Mouse (Mus musculus): Measurements from ENCODE around the gene Snrpd3. TPM values are rescaled to one million over a fixed set of nuclear protein-coding genes. Genes with fewer than 3 reads are reported as not detected.
"Not testable (repeated sequence)": the region's sequence is repeated elsewhere in the genome, so short reads cannot be mapped to it uniquely, and the experiment has no call there.

The Snrpd3 gene
- polyA plus RNA-seq, 1 experiment = 43.7 TPM

DNA sequence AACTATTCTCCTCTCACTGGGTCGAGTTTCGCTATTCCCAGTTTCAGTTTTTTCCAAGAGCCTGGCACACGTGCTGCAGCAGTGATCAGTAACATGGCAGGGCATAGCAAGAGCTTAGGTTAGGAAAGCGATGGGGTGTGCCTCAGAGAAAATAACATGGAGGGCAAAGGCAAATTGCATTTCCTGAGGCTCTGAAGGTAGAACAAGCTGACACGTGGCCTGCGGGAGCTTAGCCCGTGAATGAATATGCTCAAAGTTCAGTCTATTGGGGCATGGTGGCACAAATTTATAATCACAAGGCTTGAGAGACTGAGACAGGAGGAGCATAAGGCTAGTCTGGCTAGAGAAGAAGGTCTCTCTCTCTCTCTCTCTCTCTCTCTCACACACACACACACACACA is 4.6 kb upstream of the Snrpd3 start:
- TF ChIP-seq CTCF (IDR thresholded peaks at IDR 0.05; ENCODE audit: extremely low read depth, insufficient read depth, low read length) = no peak
- TF ChIP-seq POLR2A (IDR thresholded peaks at IDR 0.05; ENCODE audit: extremely low read depth, insufficient read depth, low read length) = no peak
- Histone ChIP-seq H3K4me3 (ENCODE audit: insufficient read depth, low read length) (no peak overlapping the region), H3K27ac (ENCODE audit: insufficient read depth, low read length) (no peak overlapping the region), H3K4me1 (ENCODE audit: control insufficient read depth, insufficient read depth, low read length) (peaks cover 7% of the 10 kb centered on the region; the same call in 1 of the 2 replicates)

DNA sequence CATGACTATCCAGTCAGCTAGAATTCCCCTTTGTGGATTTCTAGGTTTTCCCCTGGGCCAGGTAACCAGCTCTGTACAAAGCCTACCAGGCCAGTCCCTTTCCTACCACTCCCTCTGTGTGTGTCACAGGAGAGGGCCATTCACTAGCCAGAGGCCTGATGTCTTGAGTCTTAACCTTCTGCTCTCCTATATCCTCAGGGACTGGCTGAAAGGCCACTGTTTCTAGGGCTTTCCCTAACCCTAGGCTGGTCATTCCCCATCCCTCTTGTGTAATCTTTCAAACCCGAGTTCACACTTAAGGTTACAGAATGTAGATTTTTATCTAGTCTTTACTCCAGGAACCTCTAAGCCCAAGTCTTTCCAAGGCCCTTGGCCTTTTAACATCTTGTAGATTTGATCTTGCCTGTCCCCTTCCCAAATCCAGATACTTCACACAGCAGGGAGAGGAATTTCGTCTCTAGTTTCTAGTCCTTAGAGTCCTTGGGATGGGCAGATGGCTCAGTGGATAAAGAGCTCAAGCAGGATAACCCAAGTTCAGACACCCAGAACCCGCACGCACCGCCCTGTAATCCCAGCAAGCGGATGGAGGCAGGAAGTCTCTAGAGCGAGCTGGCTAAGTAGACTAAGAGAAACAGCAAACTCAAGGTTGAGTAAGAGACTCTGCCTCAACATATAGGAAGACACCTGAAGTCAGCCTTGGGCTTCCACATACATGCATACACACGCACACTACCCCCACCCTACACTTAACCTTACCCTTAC is 3.9 kb upstream of the Snrpd3 start:
- Histone ChIP-seq H3K4me1 (ENCODE audit: control insufficient read depth, insufficient read depth, low read length) (peaks cover 7% of the 10 kb centered on the region; the same call in 1 of the 2 replicates), H3K4me3 (ENCODE audit: insufficient read depth, low read length) (no peak overlapping the region), H3K27ac (ENCODE audit: insufficient read depth, low read length) (no peak overlapping the region)
- TF ChIP-seq CTCF (IDR thresholded peaks at IDR 0.05; ENCODE audit: extremely low read depth, insufficient read depth, low read length) = no peak
- TF ChIP-seq POLR2A (IDR thresholded peaks at IDR 0.05; ENCODE audit: extremely low read depth, insufficient read depth, low read length) = no peak

DNA sequence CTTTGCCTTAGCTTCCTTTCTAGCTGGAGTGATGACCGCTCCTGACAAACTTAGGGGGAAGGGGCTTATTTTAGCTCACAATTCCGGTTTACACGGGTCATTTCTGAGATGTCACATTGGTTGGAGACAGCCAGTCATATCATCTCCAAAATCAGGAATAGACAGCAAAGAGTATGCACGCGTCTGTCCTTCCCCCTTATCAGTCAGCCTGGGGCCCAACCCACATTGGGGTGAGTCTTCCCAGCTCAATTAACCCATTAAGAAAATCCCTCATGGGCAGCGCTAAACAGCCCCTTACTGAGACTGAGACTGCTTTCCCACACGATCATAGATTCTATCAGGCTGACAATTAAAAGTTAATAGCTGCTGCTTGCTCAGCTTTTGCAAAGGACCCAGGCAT is 3.0 kb upstream of the Snrpd3 start:
- H3K4me3 ChIP-seq (ENCODE audit: insufficient read depth, low read length) = no peak overlapping the region
- peaks cover 9% of the 10 kb centered on the region; the same call in 1 of the 2 replicates for H3K4me1 ChIP-seq (ENCODE audit: control insufficient read depth, insufficient read depth, low read length)
- no peak overlapping the region for H3K27ac ChIP-seq (ENCODE audit: insufficient read depth, low read length)
- no peak for TF ChIP-seq POLR2A (IDR thresholded peaks at IDR 0.05; ENCODE audit: extremely low read depth, insufficient read depth, low read length)
- TF ChIP-seq CTCF (IDR thresholded peaks at IDR 0.05; ENCODE audit: extremely low read depth, insufficient read depth, low read length) = no peak

DNA sequence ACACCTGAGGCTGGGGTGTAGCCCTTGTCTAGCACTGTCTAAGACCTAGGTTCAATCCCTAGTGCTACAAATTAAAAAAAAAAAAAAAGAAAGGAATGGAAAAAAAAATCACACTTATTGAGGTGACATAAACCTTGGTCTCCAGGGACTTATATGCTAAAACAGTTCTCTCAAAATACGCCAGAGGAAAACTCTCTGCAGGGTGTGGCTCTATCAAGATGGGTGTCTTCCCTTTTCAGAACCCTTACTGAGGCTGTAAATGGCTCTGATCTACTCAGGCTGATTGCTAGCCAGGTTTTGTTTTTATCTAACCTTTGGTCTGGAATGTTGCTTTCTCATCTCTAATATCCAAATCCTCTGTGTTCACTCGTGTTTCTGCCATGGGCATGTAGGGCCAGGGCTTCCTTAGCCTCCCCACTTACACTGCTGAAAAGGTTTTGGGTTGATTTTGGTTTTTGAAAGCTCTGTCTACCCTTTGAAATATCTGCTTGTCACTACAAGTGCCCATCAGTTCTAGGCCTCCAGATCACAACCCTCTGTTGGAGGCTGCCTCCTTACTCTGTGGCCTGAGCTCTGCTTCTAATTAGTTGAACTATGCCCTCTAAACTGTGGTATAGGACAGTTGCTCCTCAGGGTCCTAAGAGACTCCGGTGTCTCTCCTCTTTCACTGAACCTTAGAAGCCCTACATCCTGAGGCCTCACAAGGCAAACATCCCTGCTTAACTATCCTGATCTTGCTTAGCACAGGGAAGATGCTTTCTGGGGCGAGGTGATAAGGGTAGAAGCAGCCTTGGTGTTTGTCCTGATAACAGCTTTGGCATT is 1.9 kb upstream of the Snrpd3 start:
- Histone ChIP-seq H3K4me1 (ENCODE audit: control insufficient read depth, insufficient read depth, low read length) (peaks cover 9% of the 10 kb centered on the region; the same call in 1 of the 2 replicates), H3K27ac (ENCODE audit: insufficient read depth, low read length) (no peak overlapping the region), H3K4me3 (ENCODE audit: insufficient read depth, low read length) (no peak overlapping the region; the same call in 1 of the 2 replicates)
- TF ChIP-seq CTCF (IDR thresholded peaks at IDR 0.05; ENCODE audit: extremely low read depth, insufficient read depth, low read length) (no peak), POLR2A (IDR thresholded peaks at IDR 0.05; ENCODE audit: extremely low read depth, insufficient read depth, low read length) (no peak)

DNA sequence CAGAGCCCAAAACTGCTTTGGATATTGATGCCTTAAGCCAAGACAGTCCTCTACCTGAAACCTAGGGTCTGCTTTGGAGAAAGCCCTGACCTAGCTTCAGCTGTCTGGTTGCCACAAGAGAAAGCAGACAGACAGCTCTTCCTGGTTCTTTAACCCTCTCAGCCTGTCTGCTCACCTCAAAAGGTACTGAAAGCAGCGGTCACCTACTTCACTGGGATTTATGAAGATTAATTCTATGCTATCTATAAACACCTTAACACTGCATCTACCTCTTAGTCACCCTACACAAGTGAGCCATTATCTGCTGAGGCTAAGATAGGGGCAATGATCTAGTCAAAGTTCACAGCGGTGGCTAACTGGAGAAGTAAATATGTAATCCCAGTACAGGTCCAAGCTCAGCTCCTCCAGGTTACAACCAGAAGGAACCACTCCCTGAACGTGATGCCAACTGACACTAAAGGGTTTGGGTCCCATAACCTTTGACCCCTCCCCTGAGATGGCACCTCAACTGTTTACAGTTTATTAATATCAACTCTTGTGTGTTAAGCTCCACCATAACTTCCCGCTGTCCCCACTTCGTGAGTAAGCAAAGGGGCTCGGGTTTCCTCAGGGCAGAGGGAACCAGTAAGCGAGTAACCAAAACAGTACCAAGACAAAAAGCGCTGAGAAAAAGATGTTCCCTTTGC is 1.2 kb upstream of the Snrpd3 start:
- no peak for TF ChIP-seq POLR2A (IDR thresholded peaks at IDR 0.05; ENCODE audit: extremely low read depth, insufficient read depth, low read length)
- TF ChIP-seq CTCF (IDR thresholded peaks at IDR 0.05; ENCODE audit: extremely low read depth, insufficient read depth, low read length) = no peak
- Histone ChIP-seq H3K4me3 (ENCODE audit: insufficient read depth, low read length) (peak overlapping the region; percentile 81), H3K27ac (ENCODE audit: insufficient read depth, low read length) (no peak overlapping the region), H3K4me1 (ENCODE audit: control insufficient read depth, insufficient read depth, low read length) (peaks cover 9% of the 10 kb centered on the region; the same call in 1 of the 2 replicates)

DNA sequence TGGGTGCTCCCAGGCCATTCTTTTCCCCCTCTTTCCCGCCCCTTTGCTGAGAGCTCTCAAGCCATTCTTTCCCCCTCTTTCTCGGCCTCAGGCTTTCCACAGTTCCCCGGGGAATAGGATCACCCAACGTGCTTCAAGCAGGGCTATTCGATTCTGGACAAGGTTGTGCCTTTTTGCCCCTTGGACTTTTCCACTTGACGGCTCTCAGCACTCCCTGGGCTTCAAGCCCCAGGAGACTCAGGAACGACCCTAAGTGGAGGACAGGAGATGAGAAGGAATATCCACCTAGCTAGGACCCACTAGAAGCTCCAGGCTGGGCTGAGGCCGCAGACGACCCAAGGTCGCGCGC is 653 bp upstream of the Snrpd3 start:
- Histone ChIP-seq H3K4me3 (ENCODE audit: insufficient read depth, low read length) (peak overlapping the region; percentile 81), H3K27ac (ENCODE audit: insufficient read depth, low read length) (peak overlapping the region; percentile 96), H3K4me1 (ENCODE audit: control insufficient read depth, insufficient read depth, low read length) (peaks cover 9% of the 10 kb centered on the region; the same call in 1 of the 2 replicates)
- TF ChIP-seq CTCF (IDR thresholded peaks at IDR 0.05; ENCODE audit: extremely low read depth, insufficient read depth, low read length) (no peak), POLR2A (IDR thresholded peaks at IDR 0.05; ENCODE audit: extremely low read depth, insufficient read depth, low read length) (no peak)

DNA sequence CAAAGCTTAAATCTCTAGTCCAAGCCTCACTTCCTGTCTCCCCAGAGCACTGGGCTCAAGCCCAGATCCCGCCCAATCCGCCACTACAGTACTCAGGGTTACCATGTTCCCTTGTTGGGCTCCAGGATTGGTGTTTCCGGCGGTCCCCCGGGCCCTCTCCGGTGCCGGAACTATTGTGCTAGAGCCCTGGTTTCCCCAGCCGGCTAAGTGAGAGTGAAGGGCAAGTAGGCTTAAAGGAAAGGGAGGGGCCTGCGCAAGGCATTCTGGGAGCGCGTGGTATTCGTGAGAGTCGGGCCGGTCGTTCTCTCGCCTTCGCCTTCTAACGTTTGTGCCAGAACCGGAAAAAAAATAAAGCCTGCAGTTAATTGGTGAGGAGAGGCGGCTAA is 400 bp downstream of the Snrpd3 start, which contains the start of gene Gucd1:
TSS of gene Gucd1 (minus strand) at position 215 of the 386 bp plus-strand sequence.
- peak within 1 kb of the TSS; percentile 81 for H3K4me3 ChIP-seq (ENCODE audit: insufficient read depth, low read length)
- TF ChIP-seq POLR2A (IDR thresholded peaks at IDR 0.05; ENCODE audit: extremely low read depth, insufficient read depth, low read length) (peak; percentile 73; the same call in 1 of the 2 replicates), CTCF (IDR thresholded peaks at IDR 0.05; ENCODE audit: extremely low read depth, insufficient read depth, low read length) (no peak)
- peak within 1 kb of the TSS; percentile 96 for H3K27ac ChIP-seq (ENCODE audit: insufficient read depth, low read length)
- H3K4me1 ChIP-seq (ENCODE audit: control insufficient read depth, insufficient read depth, low read length) = peaks cover 9% of the 10 kb centered on the region; the same call in 1 of the 2 replicates

DNA sequence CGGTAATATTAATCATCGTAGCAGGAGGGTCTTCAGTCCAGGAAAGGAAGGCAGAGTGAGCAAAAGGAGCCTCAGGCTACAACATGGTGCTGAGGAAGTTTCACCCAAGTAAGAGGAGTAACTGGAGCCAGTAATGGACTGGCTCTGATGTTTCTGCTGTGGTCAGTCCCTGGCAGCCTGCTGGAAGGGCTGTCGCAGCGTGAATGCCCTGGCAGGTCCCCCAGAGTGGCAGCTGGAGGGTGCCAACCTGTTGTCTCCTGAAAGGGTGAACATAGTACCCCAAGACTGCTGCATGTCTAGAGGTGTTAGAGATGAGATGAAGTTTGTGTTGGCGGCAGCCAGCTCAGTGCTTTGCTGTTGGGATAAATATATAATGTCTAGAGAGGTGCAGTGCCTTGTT is 3.2 kb downstream of the Snrpd3 start:
- no peak overlapping the region for H3K27ac ChIP-seq (ENCODE audit: insufficient read depth, low read length)
- peaks cover 9% of the 10 kb centered on the region; the same call in 1 of the 2 replicates for H3K4me1 ChIP-seq (ENCODE audit: control insufficient read depth, insufficient read depth, low read length)
- TF ChIP-seq CTCF (IDR thresholded peaks at IDR 0.05; ENCODE audit: extremely low read depth, insufficient read depth, low read length) (no peak), POLR2A (IDR thresholded peaks at IDR 0.05; ENCODE audit: extremely low read depth, insufficient read depth, low read length) (no peak)
- H3K4me3 ChIP-seq (ENCODE audit: insufficient read depth, low read length) = no peak overlapping the region

DNA sequence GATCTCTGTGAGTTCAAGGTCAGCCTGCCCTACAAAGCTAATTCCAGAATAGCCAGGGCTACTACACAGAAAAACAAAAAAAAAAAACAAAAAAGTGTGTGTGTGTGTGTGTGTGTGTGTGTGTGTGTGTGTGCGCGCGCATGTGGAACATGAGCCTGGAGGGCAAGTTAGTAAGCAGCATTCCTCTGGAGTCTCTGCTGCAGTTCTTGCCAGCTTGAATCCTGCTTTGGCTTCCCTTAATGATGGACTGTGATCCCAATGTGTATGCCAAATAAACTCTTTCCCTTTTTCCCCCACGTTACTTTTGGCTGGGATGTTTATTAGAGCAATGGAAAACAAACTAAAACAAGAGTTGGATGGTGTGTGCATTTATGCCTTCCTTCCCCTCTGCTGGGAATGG is 4.3 kb downstream of the Snrpd3 start:
- H3K27ac ChIP-seq (ENCODE audit: insufficient read depth, low read length) = no peak overlapping the region

DNA sequence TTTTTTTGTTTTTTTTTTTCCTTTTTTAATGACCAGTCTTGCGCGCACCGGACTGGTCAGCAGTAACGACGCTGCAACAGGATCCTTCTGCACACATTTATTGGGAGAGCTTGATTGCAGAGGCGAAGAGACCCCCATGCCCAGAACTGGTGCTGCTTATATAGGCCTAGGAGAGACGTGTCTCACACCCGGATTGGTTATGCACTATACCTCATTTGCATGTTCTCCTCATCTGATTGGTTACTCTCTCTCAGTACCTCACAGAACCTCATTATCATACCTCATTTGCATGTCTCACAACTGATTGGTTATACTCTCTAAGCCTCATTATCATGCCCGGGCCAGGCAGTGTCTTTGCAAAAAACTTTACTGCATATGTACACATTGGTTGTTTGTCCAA is 8.1 kb downstream of the Snrpd3 start:
- not testable (repeated sequence) for H3K4me3 ChIP-seq (ENCODE audit: insufficient read depth, low read length); H3K4me1 ChIP-seq (ENCODE audit: control insufficient read depth, insufficient read depth, low read length); H3K27ac ChIP-seq (ENCODE audit: insufficient read depth, low read length)

More for the DNA sequence above, 4.3 kb downstream of the Snrpd3 start:
- Histone ChIP-seq H3K4me3 (ENCODE audit: insufficient read depth, low read length) (no peak overlapping the region), H3K4me1 (ENCODE audit: control insufficient read depth, insufficient read depth, low read length) (0 out of 2 replicates have a peak, but pooled peaks cover 2% of the 10 kb centered on the region)
- TF ChIP-seq CTCF (IDR thresholded peaks at IDR 0.05; ENCODE audit: extremely low read depth, insufficient read depth, low read length) = no peak
- no peak for TF ChIP-seq POLR2A (IDR thresholded peaks at IDR 0.05; ENCODE audit: extremely low read depth, insufficient read depth, low read length)
